Mouse (Mus musculus) midbrain, embryonic 15.5 days (tissue): ENCODE results near the gene Zfp799. TPM values are rescaled to one million over a fixed set of nuclear protein-coding genes. Genes with fewer than 3 reads are reported as not detected.

Experiments
- ATAC-seq: fragments of 200-750 bp; cut with Nextera tagmentation; replicated peaks from 2 replicates; pipeline ENCODE4 v1.8.0; 2017; ENCODE audit warnings: moderate TSS enrichment
- H3K27ac ChIP-seq: fragments of 300-500 bp; sonication (generic); 2 replicates; pipeline ENCODE4 v1.5.1; 2015; ENCODE audit warnings: mild to moderate bottlenecking, inconsistent platforms
- H3K27me3 ChIP-seq: fragments of 300-500 bp; sonication (generic); replicated peaks from 2 replicates; pipeline ENCODE4 v1.6.1; 2015; ENCODE audit warnings: inconsistent platforms
- H3K36me3 ChIP-seq: fragments of 300-500 bp; sonication (generic); replicated peaks from 2 replicates; pipeline ENCODE4 v1.6.1; 2015; ENCODE audit warnings: inconsistent platforms
- H3K4me1 ChIP-seq: fragments of 300-500 bp; sonication (generic); 2 replicates; pipeline ENCODE4 v1.6.1; 2015; ENCODE audit warnings: inconsistent platforms
- H3K4me2 ChIP-seq: fragments of 300-500 bp; sonication (generic); 2 replicates; pipeline ENCODE4 v1.6.1; 2015; ENCODE audit warnings: inconsistent platforms, mild to moderate bottlenecking, moderate library complexity
- H3K4me3 ChIP-seq: fragments of 300-500 bp; sonication (generic); 2 replicates; pipeline ENCODE4 v1.5.1; 2015; ENCODE audit warnings: mild to moderate bottlenecking, inconsistent platforms
- H3K9ac ChIP-seq: fragments of 300-500 bp; sonication (generic); 2 replicates; pipeline ENCODE4 v1.6.1; 2015; ENCODE audit warnings: mild to moderate bottlenecking, inconsistent platforms
- H3K9me3 ChIP-seq: fragments of 300-500 bp; sonication (generic); 2 replicates; pipeline ENCODE4 v1.6.1; 2016; ENCODE audit warnings: inconsistent platforms
- WGBS: fragments of 180-500 bp; shearing (Covaris S2); methylation state at CpG from one replicate; pipeline ENCODE4 v1.1.7; 2015; ENCODE audit warnings: mixed read lengths; 5-methylcytosine and 5-hydroxymethylcytosine counted together
- polyA plus RNA-seq: library from polyadenylated mRNA; unstranded; fragments of >200 nt; fragmentation: Nextera tagmentation; extraction: Ambion mirVana; gene quantifications from 2 replicates; pipeline ENCODE4 v1.2.1, GENCODE M21; 2015

Gene Zfp799
- polyA plus RNA-seq, 1 experiment from 2014 or later = 22.2 TPM

GRCm38 (mm10) chr17:32777564-32777963 is 52.5 kb downstream of the Zfp799 start:
- no peaks in the 10 kb centered on the region for H3K4me1 ChIP-seq
- H3K4me2 ChIP-seq = no peak overlapping the region
- no peaks in the 10 kb centered on the region for H3K27me3 ChIP-seq
- ATAC-seq = no peak
- H3K9ac ChIP-seq = no peak overlapping the region
- H3K4me3 ChIP-seq = no peak overlapping the region
- H3K27ac ChIP-seq = no peak overlapping the region
- WGBS = 97% methylated on average over 3 of the region's 3 CpGs
- peaks cover 34% of the 10 kb centered on the region for H3K36me3 ChIP-seq
- no peaks in the 10 kb centered on the region for H3K9me3 ChIP-seq

GRCm38 (mm10) chr17:32771213-32771612 is 58.8 kb downstream of the Zfp799 start:
- H3K4me1 ChIP-seq = no peaks in the 10 kb centered on the region
- ATAC-seq = no peak
- WGBS = 84% methylated on average over 1 of the region's 1 CpGs

GRCm38 (mm10) chr17:32766422-32766821 is 63.6 kb downstream of the Zfp799 start:
- 100% methylated on average over 2 of the region's 2 CpGs for WGBS
- H3K27me3 ChIP-seq = no peaks in the 10 kb centered on the region

More at GRCm38 (mm10) chr17:32771213-32771612, 58.8 kb downstream of the Zfp799 start:
- Histone ChIP-seq H3K27me3 (no peaks in the 10 kb centered on the region), H3K9ac (no peak overlapping the region), H3K27ac (no peak overlapping the region), H3K4me2 (no peak overlapping the region), H3K4me3 (no peak overlapping the region), H3K36me3 (peaks cover 61% of the 10 kb centered on the region), H3K9me3 (no peaks in the 10 kb centered on the region)

More at GRCm38 (mm10) chr17:32766422-32766821, 63.6 kb downstream of the Zfp799 start:
- H3K9me3 ChIP-seq = no peaks in the 10 kb centered on the region; the same call in 1 of the 2 replicates
- no peak overlapping the region for H3K4me3 ChIP-seq
- no peak overlapping the region for H3K4me2 ChIP-seq
- no peak overlapping the region for H3K27ac ChIP-seq
- peaks cover 53% of the 10 kb centered on the region for H3K36me3 ChIP-seq
- no peak for ATAC-seq
- no peak overlapping the region for H3K9ac ChIP-seq
- no peaks in the 10 kb centered on the region for H3K4me1 ChIP-seq

Other genes starting within 250 kb of the Zfp799 start
- gene Cyp4f37, start 209.0 kb downstream of the Zfp799 start, polyA plus RNA-seq = 0.48 and 1.3 TPM in 2 replicates
- 0.26 TPM in 1 of 2 replicates, not detected in the other for gene Cyp4f40, start 171.4 kb downstream of the Zfp799 start, polyA plus RNA-seq
- 1.5 and 1.7 TPM in 2 replicates for gene Cyp4f15, start 144.6 kb downstream of the Zfp799 start, polyA plus RNA-seq
- 48.1 and 48.6 TPM in 2 replicates for gene Zfp871, start 42.0 kb downstream of the Zfp799 start, polyA plus RNA-seq
- gene Zfp811, start 20.3 kb downstream of the Zfp799 start, polyA plus RNA-seq = 69.5 and 73.5 TPM in 2 replicates
- gene Zfp870, start 61.4 kb upstream of the Zfp799 start, polyA plus RNA-seq = 7.4 and 7.9 TPM in 2 replicates
- gene Cyp4f14, start 87.1 kb upstream of the Zfp799 start, polyA plus RNA-seq = 0.10 and 0.18 TPM in 2 replicates
- gene Cyp4f13, start 117.1 kb upstream of the Zfp799 start, polyA plus RNA-seq = 7.7 and 8.7 TPM in 2 replicates
- gene Zfp472, start 135.6 kb upstream of the Zfp799 start, polyA plus RNA-seq = 8.1 and 8.4 TPM in 2 replicates
- 23.6 and 24.0 TPM in 2 replicates for gene Zfp952, start 162.9 kb upstream of the Zfp799 start, polyA plus RNA-seq
- gene Zfp763, start 203.1 kb upstream of the Zfp799 start, polyA plus RNA-seq = 28.7 and 29.5 TPM in 2 replicates
- not detected in 2 replicates for gene 4921501E09Rik, start 237.8 kb upstream of the Zfp799 start, polyA plus RNA-seq